Comparison of ENCODE assay signal across 28 mouse cellular contexts in the genomic region with DNA sequence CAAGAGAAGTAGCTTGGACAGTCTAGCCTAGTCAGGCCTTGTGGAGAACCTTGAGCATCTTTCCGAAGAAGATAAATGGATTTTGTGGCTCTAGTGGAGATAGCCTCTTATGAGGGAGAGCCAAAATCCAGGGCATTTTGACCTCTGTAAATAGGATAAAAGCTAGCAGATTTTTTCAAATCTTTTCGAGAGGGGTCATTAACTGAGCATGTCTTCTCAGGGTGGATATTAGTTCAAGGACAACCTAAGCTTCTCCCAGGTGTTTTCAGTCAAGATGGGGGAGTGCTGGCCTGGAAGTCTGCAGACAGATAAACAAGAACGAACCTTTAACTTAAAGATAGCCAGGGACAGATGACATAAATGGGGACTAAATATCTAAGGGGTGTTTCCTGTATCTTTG.
"Had no signal": no experiment of that assay in that cellular context is flagged by ENCODE, and none has a peak within 500 bp of the region (broad histone marks: within the 10 kb centered on the region; RNA-seq: fewer than 3 reads in every experiment).

No protein-coding gene starts in this region.

- H3K9ac ChIP-seq: limb, embryonic 12.5 days; limb, embryonic 13.5 days; limb, embryonic 15.5 days; liver, embryonic 12.5 days; liver, embryonic 13.5 days; liver, embryonic 14.5 days; liver, embryonic 15.5 days; liver, postnatal 0 days; lung, embryonic 14.5 days; lung, embryonic 15.5 days; midbrain, embryonic 12.5 days; midbrain, embryonic 13.5 days; midbrain, embryonic 15.5 days; neural tube, embryonic 12.5 days had no signal

- H3K36me3 ChIP-seq: limb, embryonic 10.5 days; limb, embryonic 12.5 days; limb, embryonic 13.5 days; limb, embryonic 15.5 days; liver, embryonic 12.5 days; liver, embryonic 13.5 days; liver, embryonic 15.5 days; lung, embryonic 15.5 days; midbrain, embryonic 10.5 days; midbrain, embryonic 12.5 days; midbrain, embryonic 15.5 days; neural tube, embryonic 12.5 days had no signal

- DNase-seq: left cerebral cortex, postnatal 4 days; liver; liver, embryonic 13.5 days; liver, postnatal 0 days; lung, adult 18-20 months; lung, adult 2 months; lung, embryonic 14.5 days; lung, postnatal 10 days; lung, postnatal 14 days; lung, postnatal 36 days; lung, postnatal 4 days; midbrain, embryonic 14.5 days had no signal

- H3K4me3 ChIP-seq: limb, embryonic 10.5 days; limb, embryonic 12.5 days; limb, embryonic 13.5 days; limb, embryonic 15.5 days; liver, embryonic 12.5 days; liver, embryonic 13.5 days; liver, embryonic 15.5 days; lung, embryonic 15.5 days; megakaryocyte, embryonic 14.5 days; midbrain, embryonic 10.5 days; midbrain, embryonic 12.5 days; midbrain, embryonic 13.5 days; midbrain, embryonic 15.5 days; myocyte; neural tube, embryonic 12.5 days had no signal

- H3K27me3 ChIP-seq: limb, embryonic 12.5 days; limb, embryonic 13.5 days; limb, embryonic 15.5 days; liver, embryonic 12.5 days; liver, embryonic 13.5 days; liver, embryonic 15.5 days; lung, embryonic 15.5 days; megakaryocyte, embryonic 14.5 days; midbrain, embryonic 12.5 days; midbrain, embryonic 13.5 days; midbrain, embryonic 15.5 days; neural tube, embryonic 12.5 days had no signal

- H3K4me1 ChIP-seq: limb, embryonic 10.5 days; limb, embryonic 12.5 days; limb, embryonic 13.5 days; limb, embryonic 15.5 days; liver, embryonic 12.5 days; liver, embryonic 13.5 days; liver, embryonic 15.5 days; lung, embryonic 15.5 days; megakaryocyte, embryonic 14.5 days; neural tube, embryonic 12.5 days had no signal

- H3K27ac ChIP-seq: limb, embryonic 10.5 days; limb, embryonic 12.5 days; limb, embryonic 13.5 days; limb, embryonic 15.5 days; liver, embryonic 12.5 days; liver, embryonic 13.5 days; liver, embryonic 14.5 days; liver, embryonic 15.5 days; lung, embryonic 15.5 days; macrophage; midbrain, embryonic 10.5 days; midbrain, embryonic 12.5 days; midbrain, embryonic 13.5 days; midbrain, embryonic 15.5 days; neural tube, embryonic 12.5 days had no signal
